Mouse (Mus musculus) myocyte (in vitro differentiated cells): ENCODE measurements at regions not wholly inside any gene's neighbourhood (a gene's known extent, or its start where the extent isn't known, plus 50 kb on each side); places are given as distances from the start of the nearest gene placed in this dataset.

Experiments used
- H3K27me3 ChIP-seq: one replicate; pipeline ENCODE4 v1.6.1; 2011; ENCODE audit not compliant: control insufficient read depth, insufficient read depth, insufficient read length
- H3K36me3 ChIP-seq: one replicate; pipeline ENCODE4 v1.6.1; 2011; ENCODE audit not compliant: control insufficient read depth, insufficient read depth
- H3K4me2 ChIP-seq: one replicate; pipeline ENCODE4 v1.6.1; 2011; ENCODE audit warnings: low read depth, control low read depth
- H3K4me3 ChIP-seq: one replicate; pipeline ENCODE4 v1.5.1; 2011; ENCODE audit warnings: mild to moderate bottlenecking, control low read depth, moderate library complexity
- H3K79me2 ChIP-seq: one replicate; pipeline ENCODE4 v1.6.1; 2011; ENCODE audit not compliant: control insufficient read depth, insufficient read depth
- H3ac ChIP-seq: one replicate; pipeline ENCODE4 v1.6.1; 2011; ENCODE audit not compliant: control insufficient read depth, insufficient read length
- CEBPB ChIP-seq: IDR thresholded peaks from 2 replicates; pipeline ENCODE4 v1.6.1; 2011; ENCODE audit warnings: mild to moderate bottlenecking, moderate library complexity; ENCODE audit not compliant: poor library complexity, insufficient read depth, severe bottlenecking
- E2F4 ChIP-seq: IDR thresholded peaks from one replicate; pipeline ENCODE4 v1.6.1; 2011; ENCODE audit warnings: mild to moderate bottlenecking, control low read depth, moderate library complexity; ENCODE audit not compliant: insufficient read depth
- MAX ChIP-seq: IDR thresholded peaks from one replicate; pipeline ENCODE4 v1.6.1; 2011; ENCODE audit warnings: low read depth, mild to moderate bottlenecking, control low read depth
- MYOD1 ChIP-seq, 3 experiments: IDR thresholded peaks; one replicate each; pipeline ENCODE4 v1.6.1; 2011; ENCODE audit warnings: control low read depth in 2 of 3, low read depth in 2 of 3, mild to moderate bottlenecking in 2 of 3, moderate library complexity in 1 of 3; ENCODE audit not compliant: insufficient read length in 2 of 3, control insufficient read depth in 1 of 3
- MYOG ChIP-seq, 3 experiments: IDR thresholded peaks; one replicate each; pipeline ENCODE4 v1.6.1; 2011; ENCODE audit warnings: control low read depth in 2 of 3, low read depth in 2 of 3, mild to moderate bottlenecking in 2 of 3; ENCODE audit not compliant: insufficient read length in 2 of 3, control insufficient read depth in 1 of 3, insufficient read depth in 1 of 3
- POLR2A ChIP-seq: IDR thresholded peaks from one replicate; pipeline ENCODE4 v1.6.1; 2011; ENCODE audit warnings: low read depth, mild to moderate bottlenecking, control low read depth, moderate library complexity; ENCODE audit not compliant: insufficient read length
- POLR2AphosphoS2 ChIP-seq: IDR thresholded peaks from one replicate; pipeline ENCODE4 v1.6.1; 2011; ENCODE audit warnings: low read depth, control low read depth; ENCODE audit not compliant: insufficient read length
- REST ChIP-seq: IDR thresholded peaks from one replicate; pipeline ENCODE4 v1.6.1; 2011; ENCODE audit warnings: mild to moderate bottlenecking, control low read depth, moderate library complexity; ENCODE audit not compliant: insufficient read depth, insufficient read length
- SRF ChIP-seq: IDR thresholded peaks from one replicate; pipeline ENCODE4 v1.6.1; 2011; ENCODE audit warnings: low read depth; ENCODE audit not compliant: control insufficient read depth, insufficient read length
- TCF12 ChIP-seq: IDR thresholded peaks from one replicate; pipeline ENCODE4 v1.6.1; 2011; ENCODE audit warnings: mild to moderate bottlenecking, control low read depth; ENCODE audit not compliant: poor library complexity, insufficient read depth, severe bottlenecking
- TCF3 ChIP-seq: IDR thresholded peaks from one replicate; pipeline ENCODE4 v1.6.1; 2011; ENCODE audit warnings: low read depth, control low read depth; ENCODE audit not compliant: insufficient read length
- USF1 ChIP-seq: IDR thresholded peaks from one replicate; pipeline ENCODE4 v1.6.1; 2011; ENCODE audit warnings: low read depth, mild to moderate bottlenecking, control low read depth, moderate library complexity

- Histone ChIP-seq H3K4me2 (no peak overlapping the region), H3K36me3 (no peaks in the 10 kb centered on the region), H3K79me2 (no peaks in the 10 kb centered on the region), H3K27me3 (peaks cover 19% of the 10 kb centered on the region), H3ac (no peak overlapping the region), H3K4me3 (no peak overlapping the region)
- TF ChIP-seq E2F4 (no peak), TCF12 (no peak), POLR2A (no peak), MYOG (IDR thresholded peaks at IDR 0.05; ENCODE audit: control insufficient read depth in 1 of 3, insufficient read depth in 1 of 3, insufficient read length in 2 of 3, low read depth in 2 of 3) (no peak), TCF3 (no peak)
These were observed 55.1 kb upstream of the Pcbd1 start for GRCm38 (mm10) chr10:61034056-61034455.

- Histone ChIP-seq H3K27me3 (peaks cover 6% of the 10 kb centered on the region), H3K4me2 (no peak overlapping the region), H3K79me2 (no peaks in the 10 kb centered on the region), H3ac (no peak overlapping the region), H3K4me3 (no peak overlapping the region), H3K36me3 (no peaks in the 10 kb centered on the region)
- TF ChIP-seq MYOD1 (IDR thresholded peaks at IDR 0.05; ENCODE audit: control insufficient read depth in 1 of 3, insufficient read length in 2 of 3, low read depth in 2 of 3) (peak in 1 of 3 experiments; percentile 39), REST (no peak), USF1 (no peak), POLR2AphosphoS2 (no peak)
These were observed 60.5 kb upstream of the Pcbd1 start for GRCm38 (mm10) chr10:61028598-61028997.

GRCm38 (mm10) chr10:61027215-61027614, 61.9 kb upstream of the Pcbd1 start:
- no peak overlapping the region for H3K4me3 ChIP-seq
- peaks cover 6% of the 10 kb centered on the region for H3K27me3 ChIP-seq
- H3K36me3 ChIP-seq: no peaks in the 10 kb centered on the region
- TF ChIP-seq USF1 (no peak), MYOD1 (IDR thresholded peaks at IDR 0.05; ENCODE audit: control insufficient read depth in 1 of 3, insufficient read length in 2 of 3, low read depth in 2 of 3) (no peak)
- H3K79me2 ChIP-seq: no peaks in the 10 kb centered on the region
- no peak overlapping the region for H3K4me2 ChIP-seq
- H3ac ChIP-seq: no peak overlapping the region

GRCm38 (mm10) chr10:61025061-61025460, 64.1 kb upstream of the Pcbd1 start:
- Histone ChIP-seq H3K27me3 (no peaks in the 10 kb centered on the region), H3ac (no peak overlapping the region), H3K36me3 (no peaks in the 10 kb centered on the region), H3K79me2 (no peaks in the 10 kb centered on the region), H3K4me2 (no peak overlapping the region), H3K4me3 (no peak overlapping the region)
- no peak for TF ChIP-seq E2F4
- no peak for TF ChIP-seq MAX
- no peak for TF ChIP-seq SRF
- TF ChIP-seq POLR2AphosphoS2: no peak
- no peak for TF ChIP-seq MYOG (IDR thresholded peaks at IDR 0.05; ENCODE audit: control insufficient read depth in 1 of 3, insufficient read depth in 1 of 3, insufficient read length in 2 of 3, low read depth in 2 of 3)
- no peak for TF ChIP-seq USF1
- no peak for TF ChIP-seq TCF3

- H3ac ChIP-seq: no peak overlapping the region
- no peaks in the 10 kb centered on the region for H3K36me3 ChIP-seq
- H3K79me2 ChIP-seq: no peaks in the 10 kb centered on the region
- H3K4me2 ChIP-seq: no peak overlapping the region
- TF ChIP-seq REST: no peak
- no peak for TF ChIP-seq SRF
- TF ChIP-seq MYOG (IDR thresholded peaks at IDR 0.05; ENCODE audit: control insufficient read depth in 1 of 3, insufficient read depth in 1 of 3, insufficient read length in 2 of 3, low read depth in 2 of 3): no peak
- no peak for TF ChIP-seq TCF12
- no peak for TF ChIP-seq TCF3
- no peak for TF ChIP-seq CEBPB
- no peak for TF ChIP-seq POLR2A
- no peak for TF ChIP-seq MAX
- no peak overlapping the region for H3K4me3 ChIP-seq
- no peaks in the 10 kb centered on the region for H3K27me3 ChIP-seq
These were observed 65.0 kb upstream of the Pcbd1 start for GRCm38 (mm10) chr10:61024166-61024565.

GRCm38 (mm10) chr10:61023431-61023830, 65.7 kb upstream of the Pcbd1 start:
- no peaks in the 10 kb centered on the region for H3K36me3 ChIP-seq
- no peak overlapping the region for H3ac ChIP-seq
- H3K27me3 ChIP-seq: no peaks in the 10 kb centered on the region
- no peak overlapping the region for H3K4me3 ChIP-seq
- H3K79me2 ChIP-seq: no peaks in the 10 kb centered on the region
- peak; percentile 77 for TF ChIP-seq REST
- no peak for TF ChIP-seq MAX
- no peak overlapping the region for H3K4me2 ChIP-seq
